Mouse (Mus musculus): ENCODE results near the gene Vamp8. TPM values are rescaled to one million over a fixed set of nuclear protein-coding genes. Genes with fewer than 3 reads are reported as not detected.
A peak's percentile ranks its signal among the peaks of the same experiment; 100 is the strongest.

The Vamp8 gene
- polyA plus RNA-seq, 1 experiment from 2014 or later, result 105 TPM

DNA sequence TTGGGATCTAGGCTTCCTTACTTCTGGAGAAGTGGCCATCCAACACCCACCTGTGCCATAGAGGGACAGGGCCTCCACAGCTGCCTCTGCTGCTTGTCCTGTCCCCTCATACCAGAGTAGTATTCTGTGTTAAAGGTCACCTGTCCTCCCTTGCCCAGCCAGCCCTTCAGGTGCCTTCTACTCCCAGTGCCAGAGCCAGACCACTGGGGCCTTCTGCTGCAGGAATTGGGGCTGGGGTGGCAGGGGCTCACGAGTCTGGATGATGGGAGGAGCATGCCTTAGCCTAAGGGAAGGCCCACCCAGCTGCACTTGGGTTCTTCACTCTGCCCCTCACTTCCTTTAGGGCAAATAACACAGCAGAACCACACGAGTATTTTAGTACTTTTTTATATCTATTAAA is 31.2 kb downstream of the Vamp8 start:
- WGBS, result 76% methylated on average over 2 of the region's 2 CpGs
- ATAC-seq (ENCODE audit: insufficient number of reproducible peaks, insufficient read depth, low FRiP score, low TSS enrichment, low read depth), result no peak
- H3K27ac ChIP-seq, result no peak overlapping the region

DNA sequence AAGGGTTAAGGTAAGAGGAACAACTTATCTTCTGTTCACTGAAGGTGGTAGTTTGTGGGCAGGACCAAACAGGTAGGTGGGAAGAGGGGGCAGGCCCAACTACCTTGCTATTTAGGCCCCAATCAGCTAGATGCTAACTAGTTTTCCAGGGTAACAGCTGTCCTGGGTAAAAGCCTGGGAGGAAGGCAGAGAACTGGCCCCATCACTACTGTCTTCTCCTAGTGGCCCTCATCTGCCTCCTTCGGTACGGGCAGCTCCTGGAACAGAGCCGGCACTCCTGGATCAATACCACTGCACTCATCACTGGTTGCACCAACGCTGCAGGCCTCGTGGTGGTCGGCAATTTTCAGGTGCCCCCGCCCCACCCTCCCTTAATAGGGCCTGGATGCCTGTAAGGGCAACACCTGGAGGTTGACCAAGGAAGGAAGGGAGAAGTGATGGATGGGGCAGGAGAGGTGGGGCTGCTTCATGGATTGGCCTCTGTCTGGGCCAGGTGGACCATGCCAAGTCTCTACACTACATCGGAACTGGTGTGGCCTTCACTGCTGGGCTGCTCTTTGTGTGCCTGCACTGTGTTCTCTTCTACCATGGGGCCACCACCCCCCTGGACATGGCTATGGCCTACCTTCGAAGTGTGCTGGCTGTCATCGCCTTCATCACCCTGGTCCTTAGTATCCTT is 32.3 kb downstream of the Vamp8 start:
- H3K27ac ChIP-seq, result no peak overlapping the region
- no peak overlapping the region for H3K4me3 ChIP-seq (replicated peaks)
- H3K9ac ChIP-seq (replicated peaks), result 0 out of 2 replicates have a peak overlapping the region, but pooled peaks have one; percentile 12
- H3K9me3 ChIP-seq, result no peaks in the 10 kb centered on the region
- 85% methylated on average over 10 of the region's 10 CpGs for WGBS
- no peaks in the 10 kb centered on the region; the same call in 1 of the 2 replicates for H3K27me3 ChIP-seq
- peaks cover 33% of the 10 kb centered on the region for H3K4me1 ChIP-seq (replicated peaks)
- no peak overlapping the region for H3K4me2 ChIP-seq
- ATAC-seq (ENCODE audit: insufficient number of reproducible peaks, insufficient read depth, low FRiP score, low TSS enrichment, low read depth), result no peak
- H3K36me3 ChIP-seq, result peaks cover 33% of the 10 kb centered on the region

More for the DNA sequence above, 31.2 kb downstream of the Vamp8 start:
- Histone ChIP-seq H3K4me1 (replicated peaks) (peaks cover 22% of the 10 kb centered on the region), H3K9me3 (no peaks in the 10 kb centered on the region), H3K9ac (replicated peaks) (no peak overlapping the region), H3K4me3 (replicated peaks) (no peak overlapping the region), H3K27me3 (no peaks in the 10 kb centered on the region; the same call in 1 of the 2 replicates), H3K4me2 (no peak overlapping the region), H3K36me3 (peaks cover 33% of the 10 kb centered on the region)

DNA sequence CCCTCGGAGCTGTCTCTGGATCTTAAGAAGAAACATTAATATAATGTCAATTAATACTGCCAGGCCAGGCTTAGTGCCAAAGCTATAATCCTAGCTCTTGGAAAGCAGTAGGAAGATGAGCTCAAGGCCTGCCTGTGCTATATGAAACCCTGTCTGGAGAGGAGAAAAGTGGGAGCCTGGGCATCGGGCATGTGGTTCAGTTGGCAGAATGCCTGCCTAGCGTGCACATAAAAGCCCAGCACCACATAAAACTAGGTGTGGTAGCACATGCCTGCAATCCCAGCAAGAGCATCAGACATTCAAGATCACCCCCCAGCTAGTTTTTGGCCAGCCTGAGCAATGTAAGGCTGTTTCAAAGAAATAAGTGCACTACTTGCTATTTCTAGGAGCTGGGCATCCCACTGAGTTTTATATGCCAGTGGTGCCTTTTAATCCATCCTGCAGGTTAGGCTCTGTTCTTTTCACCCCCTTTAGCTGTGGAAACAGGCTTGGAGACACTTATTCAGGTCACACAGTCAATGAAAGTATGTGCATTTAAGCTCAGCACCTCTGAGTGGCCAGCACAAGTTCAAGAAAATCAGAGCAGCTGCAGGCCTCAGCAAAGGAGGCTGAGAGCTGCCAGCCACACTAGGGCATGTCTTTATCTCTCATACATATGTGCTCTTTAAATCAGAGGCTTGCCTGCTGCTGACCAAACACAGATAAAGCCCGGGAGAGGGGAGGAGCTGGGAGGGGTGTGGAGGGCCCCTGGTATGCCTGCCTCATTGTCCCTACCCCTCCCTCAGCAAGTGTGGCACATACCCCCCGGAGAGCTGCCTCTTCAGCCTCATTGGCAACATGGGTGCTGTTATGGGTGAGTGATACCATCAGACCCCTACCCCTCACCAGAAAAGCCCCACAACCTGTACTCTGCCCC is 33.1 kb downstream of the Vamp8 start:
- H3K36me3 ChIP-seq, result peaks cover 33% of the 10 kb centered on the region
- 70% methylated on average over 5 of the region's 5 CpGs for WGBS
- no peaks in the 10 kb centered on the region; the same call in 1 of the 2 replicates for H3K27me3 ChIP-seq
- no peak overlapping the region for H3K27ac ChIP-seq
- ATAC-seq (ENCODE audit: insufficient number of reproducible peaks, insufficient read depth, low FRiP score, low TSS enrichment, low read depth), result no peak
- H3K4me1 ChIP-seq (replicated peaks), result peaks cover 41% of the 10 kb centered on the region
- H3K4me3 ChIP-seq (replicated peaks), result no peak overlapping the region
- no peaks in the 10 kb centered on the region for H3K9me3 ChIP-seq
- no peak overlapping the region for H3K4me2 ChIP-seq
- H3K9ac ChIP-seq (replicated peaks), result 0 out of 2 replicates have a peak overlapping the region, but pooled peaks have one; percentile 12

DNA sequence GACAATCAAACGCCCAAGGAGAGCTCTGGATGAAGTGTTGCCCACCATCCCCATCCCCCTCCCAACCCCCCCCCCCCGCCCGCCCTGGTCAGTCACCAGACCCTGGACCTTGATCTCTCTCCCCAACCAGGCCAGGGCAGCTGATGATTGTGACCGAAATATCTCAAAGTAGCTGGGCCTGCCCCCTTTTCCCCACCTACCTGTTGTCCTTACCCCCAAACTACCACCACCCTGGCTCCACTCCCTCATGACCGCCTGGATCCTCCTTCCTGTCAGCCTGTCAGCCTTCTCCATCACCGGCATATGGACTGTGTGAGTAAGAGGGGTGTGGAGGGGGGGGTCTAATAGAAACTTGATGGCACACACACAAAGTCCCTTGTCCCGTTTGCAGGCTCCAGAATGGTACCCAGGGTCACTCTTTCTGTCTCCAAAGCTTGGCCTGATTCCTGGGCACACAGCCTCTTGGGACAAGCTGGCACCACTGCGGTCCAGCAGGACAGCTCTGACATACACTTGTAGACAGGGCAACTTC is 34.4 kb downstream of the Vamp8 start:
- H3K27ac ChIP-seq, result no peak overlapping the region

DNA sequence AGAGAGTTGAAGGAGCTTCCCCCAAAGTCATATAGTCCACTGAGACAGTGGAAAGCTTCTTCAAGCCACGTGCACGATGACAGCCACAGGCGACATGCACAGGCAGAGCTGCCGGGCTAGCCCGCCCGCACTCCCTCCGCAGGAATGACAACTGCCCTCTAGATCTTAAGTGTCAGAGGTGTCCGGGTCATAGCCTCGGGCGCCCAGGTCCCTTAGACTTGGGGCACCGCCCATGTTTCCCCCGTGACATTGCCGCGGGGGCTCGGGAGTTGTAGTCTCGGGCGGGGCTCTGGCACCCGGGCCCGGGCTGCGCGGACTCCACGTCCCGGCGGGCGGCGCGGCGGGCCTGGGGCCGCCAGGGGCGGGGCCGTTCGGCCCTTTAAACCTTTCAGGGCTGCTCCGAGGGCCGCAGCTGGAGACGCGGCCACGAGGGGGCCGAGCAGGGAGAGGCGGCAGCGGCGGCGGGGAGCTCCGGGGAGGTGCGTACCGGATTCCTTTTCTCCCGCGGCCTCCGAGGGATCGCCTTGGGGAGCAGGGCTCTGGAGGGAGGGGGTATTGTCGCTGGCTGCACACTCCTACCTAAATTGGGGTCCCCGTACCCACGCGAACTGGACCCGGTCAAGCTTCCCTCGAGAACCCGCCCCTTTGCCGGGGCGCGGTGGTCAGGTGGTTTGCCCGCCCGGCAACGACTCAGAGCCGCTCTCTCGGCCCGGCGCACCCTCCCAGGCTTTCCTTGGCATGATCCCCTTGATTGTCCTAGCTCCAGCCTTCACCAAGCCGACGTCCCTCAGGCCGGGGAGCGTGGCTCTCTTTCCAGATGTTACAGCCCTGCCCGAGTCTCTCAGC is 35.2 kb downstream of the Vamp8 start, which contains the start of gene Tmem150a:
TSS of gene Tmem150a (plus strand) at position 382 of the 846 bp plus-strand sequence.
- no peak within 1 kb of the TSS for H3K27ac ChIP-seq
- H3K4me1 ChIP-seq (replicated peaks), result peaks cover 36% of the 10 kb centered on the region

More for the DNA sequence above, 34.4 kb downstream of the Vamp8 start:
- Histone ChIP-seq H3K4me3 (replicated peaks) (peak overlapping the region; percentile 61), H3K9ac (replicated peaks) (peak overlapping the region; percentile 62), H3K36me3 (peaks cover 36% of the 10 kb centered on the region), H3K9me3 (no peaks in the 10 kb centered on the region), H3K4me1 (replicated peaks) (peaks cover 38% of the 10 kb centered on the region), H3K4me2 (peak overlapping the region; percentile 73), H3K27me3 (no peaks in the 10 kb centered on the region; the same call in 1 of the 2 replicates)
- WGBS, result 37% methylated on average over 6 of the region's 8 CpGs
- no peak; the same call in 1 of the 2 replicates for ATAC-seq (ENCODE audit: insufficient number of reproducible peaks, insufficient read depth, low FRiP score, low TSS enrichment, low read depth)

DNA sequence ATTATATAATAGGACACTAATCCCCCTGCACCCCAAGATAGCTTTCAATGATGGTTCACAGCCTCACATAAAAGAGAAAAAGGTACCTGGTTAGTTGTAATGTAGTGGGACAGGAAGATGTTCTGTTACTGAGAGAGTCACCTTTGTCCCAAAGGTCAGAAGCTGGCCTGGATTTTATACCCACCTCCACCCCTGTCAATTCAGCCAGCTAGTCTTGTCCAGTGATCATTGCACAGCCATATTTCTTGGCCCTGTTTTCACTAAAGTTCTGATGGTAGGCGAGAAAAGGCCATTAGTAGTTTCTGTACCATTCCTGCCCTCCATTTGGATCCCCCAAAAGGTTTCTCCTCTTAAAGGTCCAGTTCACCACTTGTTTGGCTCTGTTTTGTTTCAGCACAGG is 36.5 kb downstream of the Vamp8 start:
- no peaks in the 10 kb centered on the region; the same call in 1 of the 2 replicates for H3K27me3 ChIP-seq
- no peak overlapping the region for H3K27ac ChIP-seq
- no peaks in the 10 kb centered on the region for H3K9me3 ChIP-seq
- no peak overlapping the region for H3K4me2 ChIP-seq
- peaks cover 39% of the 10 kb centered on the region for H3K36me3 ChIP-seq
- H3K9ac ChIP-seq (replicated peaks), result no peak overlapping the region
- H3K4me1 ChIP-seq (replicated peaks), result peaks cover 36% of the 10 kb centered on the region
- no peak for ATAC-seq (ENCODE audit: insufficient number of reproducible peaks, insufficient read depth, low FRiP score, low TSS enrichment, low read depth)
- WGBS, result 59% methylated on average over 1 of the region's 1 CpGs
- H3K4me3 ChIP-seq (replicated peaks), result no peak overlapping the region

More for the DNA sequence above, 35.2 kb downstream of the Vamp8 start, which contains the start of gene Tmem150a:
- Histone ChIP-seq H3K9ac (replicated peaks) (peak within 1 kb of the TSS; percentile 62), H3K4me3 (replicated peaks) (peak within 1 kb of the TSS; percentile 61), H3K9me3 (no peaks in the 10 kb centered on the region), H3K4me2 (peak within 1 kb of the TSS; percentile 73), H3K36me3 (peaks cover 39% of the 10 kb centered on the region), H3K27me3 (no peaks in the 10 kb centered on the region; the same call in 1 of the 2 replicates)
- under 1% methylated on average over 70 of the region's 71 CpGs for WGBS
- ATAC-seq (ENCODE audit: insufficient number of reproducible peaks, insufficient read depth, low FRiP score, low TSS enrichment, low read depth), result peak; percentile 82

DNA sequence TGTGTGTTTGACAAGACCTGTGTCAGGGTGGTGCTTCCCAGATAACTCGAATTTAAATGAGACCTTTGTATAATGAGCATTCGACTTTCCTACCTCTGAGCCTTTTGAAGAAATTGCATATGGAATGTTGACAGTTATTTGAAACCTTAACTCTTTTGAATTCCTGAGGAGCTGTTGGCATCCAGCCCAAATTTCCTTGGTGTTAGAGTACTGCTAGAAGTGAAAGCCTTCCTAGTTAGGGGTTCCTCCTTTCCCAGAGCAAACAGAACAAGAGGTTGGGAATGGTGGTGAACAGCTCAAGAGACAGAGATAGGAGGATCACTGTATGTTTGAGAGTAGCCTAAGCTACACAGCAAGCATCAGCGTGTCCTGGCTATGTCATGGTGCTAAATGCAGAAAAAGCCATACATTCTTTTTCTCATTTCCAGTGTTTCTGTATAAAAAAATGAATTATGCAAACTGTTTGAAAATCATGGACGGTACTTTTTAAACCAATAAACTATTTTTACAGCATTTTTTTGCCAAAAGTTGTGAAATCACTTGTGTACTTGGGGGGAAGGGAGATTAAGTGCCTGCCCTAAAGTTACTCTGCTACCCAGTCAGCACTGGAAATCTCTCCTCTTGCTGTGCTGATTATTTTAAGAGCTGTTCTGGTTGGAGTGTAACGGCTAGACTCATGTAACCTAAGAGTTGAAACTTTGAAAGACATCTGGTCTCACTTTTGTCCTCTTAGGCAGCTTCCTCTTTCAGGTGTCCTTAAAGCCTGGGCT is 37.7 kb downstream of the Vamp8 start:
- ATAC-seq (ENCODE audit: insufficient number of reproducible peaks, insufficient read depth, low FRiP score, low TSS enrichment, low read depth), result no peak
- H3K4me2 ChIP-seq, result no peak overlapping the region
- no peak overlapping the region; the same call in 1 of the 2 replicates for H3K9ac ChIP-seq (replicated peaks)
- H3K27ac ChIP-seq, result 0 out of 2 replicates have a peak overlapping the region, but pooled peaks have one; percentile 41
- peaks cover 33% of the 10 kb centered on the region for H3K36me3 ChIP-seq
- H3K27me3 ChIP-seq, result no peaks in the 10 kb centered on the region; the same call in 1 of the 2 replicates
- H3K4me3 ChIP-seq (replicated peaks), result no peak overlapping the region
- WGBS, result 43% methylated on average over 5 of the region's 5 CpGs
- H3K9me3 ChIP-seq, result no peaks in the 10 kb centered on the region
- peaks cover 44% of the 10 kb centered on the region for H3K4me1 ChIP-seq (replicated peaks)

DNA sequence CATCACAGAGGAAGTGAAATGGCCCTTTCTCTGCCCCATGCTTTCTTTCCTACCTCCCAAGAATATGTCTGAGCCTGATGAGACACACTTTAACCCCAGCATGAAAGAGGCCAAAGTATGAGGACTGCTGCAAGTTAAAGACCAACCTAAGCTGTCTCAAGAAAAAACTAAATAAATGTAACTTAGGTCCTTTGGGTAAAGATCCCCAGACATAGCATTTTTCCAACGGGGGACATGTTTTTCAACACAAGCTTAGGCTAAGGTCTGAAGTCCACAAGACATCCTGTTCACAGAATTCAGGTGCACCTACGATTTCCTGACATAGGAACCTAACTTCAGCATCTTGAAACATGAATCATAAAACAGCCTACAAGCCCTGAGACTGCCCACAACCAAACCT is 40.3 kb downstream of the Vamp8 start:
- no peak overlapping the region for H3K4me2 ChIP-seq
- no peak overlapping the region for H3K4me3 ChIP-seq (replicated peaks)
- H3K27me3 ChIP-seq, result no peaks in the 10 kb centered on the region
- no peak for ATAC-seq (ENCODE audit: insufficient number of reproducible peaks, insufficient read depth, low FRiP score, low TSS enrichment, low read depth)
- H3K9ac ChIP-seq (replicated peaks), result no peak overlapping the region
- H3K4me1 ChIP-seq (replicated peaks), result peaks cover 41% of the 10 kb centered on the region
- no peaks in the 10 kb centered on the region for H3K9me3 ChIP-seq
- H3K27ac ChIP-seq, result no peak overlapping the region
- H3K36me3 ChIP-seq, result peaks cover 29% of the 10 kb centered on the region
- WGBS, result 96% methylated on average over 2 of the region's 2 CpGs

DNA sequence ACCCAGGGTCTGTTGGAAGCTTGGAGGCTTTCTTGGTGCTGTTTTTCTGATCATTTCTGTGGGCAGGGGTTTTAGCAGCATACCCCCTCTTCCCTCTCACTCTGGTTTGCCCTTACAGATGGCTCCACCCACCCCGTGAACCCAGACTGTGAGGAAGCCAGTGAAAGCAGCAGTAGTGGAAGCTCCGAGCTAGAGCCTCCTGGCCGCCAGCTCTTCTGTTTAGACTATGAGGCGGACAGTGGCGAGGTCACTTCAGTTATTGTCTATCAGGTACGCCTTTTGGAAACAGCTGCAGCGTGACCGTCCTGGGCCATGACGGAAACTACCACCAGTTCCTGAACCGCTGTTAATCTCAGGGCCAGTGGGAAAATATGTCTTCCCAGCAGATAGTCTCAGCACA is 42.1 kb downstream of the Vamp8 start:
- Histone ChIP-seq H3K27me3 (no peaks in the 10 kb centered on the region), H3K4me2 (peak overlapping the region; percentile 83), H3K27ac (0 out of 2 replicates have a peak overlapping the region, but pooled peaks have one; percentile 35), H3K9ac (replicated peaks) (peak overlapping the region; percentile 91; the same call in 1 of the 2 replicates), H3K4me3 (replicated peaks) (peak overlapping the region; percentile 81; the same call in 1 of the 2 replicates), H3K9me3 (no peaks in the 10 kb centered on the region), H3K4me1 (replicated peaks) (peaks cover 36% of the 10 kb centered on the region), H3K36me3 (peaks cover 29% of the 10 kb centered on the region)
- WGBS, result 88% methylated on average over 10 of the region's 10 CpGs
- ATAC-seq (ENCODE audit: insufficient number of reproducible peaks, insufficient read depth, low FRiP score, low TSS enrichment, low read depth), result no peak
